Mouse (Mus musculus): ENCODE measurements around the gene Atf5. TPM values are rescaled to one million over a fixed set of nuclear protein-coding genes. Genes with fewer than 3 reads are reported as not detected.

Atf5 gene
- total RNA-seq, 2 experiments from 2014 or later: 50.4 to 51.3 TPM

- intact Hi-C loops (cut with DNase I): no loop called here
- no peak for DNase-seq
Measured at GRCm38 (mm10) chr7:44850789-44851624, 34.5 kb upstream of the Atf5 start.

- peak; percentile 79 to 84 for DNase-seq
Measured at GRCm38 (mm10) chr7:44850146-44850545, 33.7 kb upstream of the Atf5 start.

GRCm38 (mm10) chr7:44849416-44850111 lies 33.1 kb upstream of the Atf5 start:
- intact Hi-C loops (cut with DNase I): loop anchor here (2.0 kb wide), 1 partner anchor 33 kb away; the partner anchor contains the start of genes Atf5, Il4i1 and Nup62
- DNase-seq: peak; percentile 94

More at GRCm38 (mm10) chr7:44850146-44850545, 33.7 kb upstream of the Atf5 start:
- intact Hi-C loops (cut with DNase I): no loop called here

GRCm38 (mm10) chr7:44848561-44849415 lies 32.3 kb upstream of the Atf5 start, which contains the start of the genes Akt1s1 and Tbc1d17:
TSS of gene Akt1s1 (plus strand) at chr7:44848991.
TSS of gene Tbc1d17 (minus strand) at chr7:44849079.
- intact Hi-C loops (cut with DNase I): loop anchor here (2.0 kb wide), 1 partner anchor 32 kb away; the partner anchor contains the start of genes Atf5, Il4i1 and Nup62
- peak; percentile 100 for DNase-seq

- intact Hi-C loops (cut with DNase I): loop anchor here (2.0 kb wide), 1 partner anchor 31 kb away; the partner anchor contains the start of genes Atf5, Il4i1 and Nup62
- no peak for DNase-seq
Measured at GRCm38 (mm10) chr7:44847772-44848171, 31.3 kb upstream of the Atf5 start.

GRCm38 (mm10) chr7:44846804-44847203 lies 30.3 kb upstream of the Atf5 start:
- intact Hi-C loops (cut with DNase I): no loop called here
- DNase-seq: no peak

- no peak for DNase-seq
Measured at GRCm38 (mm10) chr7:44845006-44845405, 28.5 kb upstream of the Atf5 start.

GRCm38 (mm10) chr7:44841825-44842463 lies 25.5 kb upstream of the Atf5 start:
- DNase-seq: no peak
- intact Hi-C loops (cut with DNase I): no loop called here

More at GRCm38 (mm10) chr7:44845006-44845405, 28.5 kb upstream of the Atf5 start:
- intact Hi-C loops (cut with DNase I): no loop called here

- no peak for DNase-seq
- intact Hi-C loops (cut with DNase I): no loop called here
Measured at GRCm38 (mm10) chr7:44840426-44840825, 24.0 kb upstream of the Atf5 start.

- DNase-seq: peak; percentile 58 to 59
- intact Hi-C loops (cut with DNase I): no loop called here
Measured at GRCm38 (mm10) chr7:44839491-44840191, 23.2 kb upstream of the Atf5 start.

GRCm38 (mm10) chr7:44839171-44839490 lies 22.7 kb upstream of the Atf5 start:
- intact Hi-C loops (cut with DNase I): no loop called here
- no peak for DNase-seq

- intact Hi-C loops (cut with DNase I): no loop called here
- DNase-seq: no peak
Measured at GRCm38 (mm10) chr7:44838073-44838472, 21.6 kb upstream of the Atf5 start.

GRCm38 (mm10) chr7:44836423-44837053 lies 20.1 kb upstream of the Atf5 start:
- intact Hi-C loops (cut with DNase I): no loop called here
- no peak for DNase-seq

- intact Hi-C loops (cut with DNase I): no loop called here
- no peak for DNase-seq
Measured at GRCm38 (mm10) chr7:44836016-44836404, 19.6 kb upstream of the Atf5 start.

- DNase-seq: no peak
- intact Hi-C loops (cut with DNase I): no loop called here
Measured at GRCm38 (mm10) chr7:44835373-44836015, 19.0 kb upstream of the Atf5 start.

GRCm38 (mm10) chr7:44832763-44833162 lies 16.3 kb upstream of the Atf5 start:
- no peak for DNase-seq
- intact Hi-C loops (cut with DNase I): no loop called here

GRCm38 (mm10) chr7:44828706-44829105 lies 12.2 kb upstream of the Atf5 start:
- DNase-seq: no peak
- intact Hi-C loops (cut with DNase I): loop anchor here (5.0 kb wide), 1 partner anchor 181 kb away; no protein-coding TSS in a partner anchor

GRCm38 (mm10) chr7:44826771-44827170 lies 10.3 kb upstream of the Atf5 start:
- intact Hi-C loops (cut with DNase I): loop anchor here (5.0 kb wide), 1 partner anchor 179 kb away; no protein-coding TSS in a partner anchor
- DNase-seq: no peak

All from heart, postnatal 10 days (tissue).